Mouse (Mus musculus): ENCODE data around the gene Il17rd. TPM values are rescaled to one million over a fixed set of nuclear protein-coding genes. Genes with fewer than 3 reads are reported as not detected.

The Il17rd gene
- polyA plus RNA-seq, 1 experiment from 2014 or later = 1.8 TPM

Other genes starting within 250 kb of the Il17rd start
- 0.22 and 0.23 TPM in 2 replicates for gene Asb14, start 144.4 kb upstream of the Il17rd start, polyA plus RNA-seq (2015; fragmentation: Nextera tagmentation; extraction: Ambion mirVana)
- gene Appl1, start 67.7 kb upstream of the Il17rd start, polyA plus RNA-seq (2015; fragmentation: Nextera tagmentation; extraction: Ambion mirVana) = 65.8 and 66.4 TPM in 2 replicates
- gene Hesx1, start 44.5 kb upstream of the Il17rd start, polyA plus RNA-seq (2015; fragmentation: Nextera tagmentation; extraction: Ambion mirVana) = not detected in 2 replicates
- gene Arhgef3, start 76.0 kb downstream of the Il17rd start, polyA plus RNA-seq (2015; fragmentation: Nextera tagmentation; extraction: Ambion mirVana) = 3.7 and 4.9 TPM in 2 replicates

Data from forebrain, embryonic 15.5 days (tissue).